Mouse (Mus musculus): ENCODE measurements around the gene 4930590J08Rik. TPM values are rescaled to one million over a fixed set of nuclear protein-coding genes. Genes with fewer than 3 reads are reported as not detected.
"Not testable (repeated sequence)": the region's sequence is repeated elsewhere in the genome, so short reads cannot be mapped to it uniquely, and the experiment has no call there.

The 4930590J08Rik gene
- polyA plus RNA-seq, 1 experiment from 2014 or later = 0.25 TPM

DNA sequence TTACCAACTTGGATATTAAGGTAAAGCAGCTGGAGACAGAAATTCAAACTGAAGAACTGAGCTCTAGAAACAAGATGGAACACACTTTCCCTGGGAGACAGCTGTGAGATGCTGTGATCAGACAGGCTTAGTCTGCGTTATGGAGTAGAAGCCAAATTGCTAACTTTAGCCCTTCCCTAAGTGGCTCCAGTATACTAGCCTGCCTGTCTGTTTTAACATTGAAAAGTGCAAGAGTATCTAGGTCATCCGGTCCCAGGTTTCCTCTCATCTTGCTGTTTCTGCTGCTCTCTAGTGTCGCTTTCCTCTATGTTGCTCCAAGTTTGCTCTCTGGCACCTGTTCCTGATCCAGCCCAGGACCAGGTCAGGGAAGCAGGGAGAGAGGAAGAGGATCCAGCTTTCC lies 5.8 kb upstream of the 4930590J08Rik start:
- Histone ChIP-seq H3K27me3 (no peaks in the 10 kb centered on the region), H3K4me3 (replicated peaks) (no peak overlapping the region), H3K4me2 (no peak overlapping the region), H3K9me3 (replicated peaks) (no peaks in the 10 kb centered on the region), H3K9ac (no peak overlapping the region), H3K27ac (no peak overlapping the region), H3K4me1 (no peaks in the 10 kb centered on the region), H3K36me3 (peaks cover 94% of the 10 kb centered on the region)
- WGBS = 94% methylated on average over 3 of the region's 3 CpGs
- ATAC-seq (replicated peaks; ENCODE audit: low FRiP score) = no peak

DNA sequence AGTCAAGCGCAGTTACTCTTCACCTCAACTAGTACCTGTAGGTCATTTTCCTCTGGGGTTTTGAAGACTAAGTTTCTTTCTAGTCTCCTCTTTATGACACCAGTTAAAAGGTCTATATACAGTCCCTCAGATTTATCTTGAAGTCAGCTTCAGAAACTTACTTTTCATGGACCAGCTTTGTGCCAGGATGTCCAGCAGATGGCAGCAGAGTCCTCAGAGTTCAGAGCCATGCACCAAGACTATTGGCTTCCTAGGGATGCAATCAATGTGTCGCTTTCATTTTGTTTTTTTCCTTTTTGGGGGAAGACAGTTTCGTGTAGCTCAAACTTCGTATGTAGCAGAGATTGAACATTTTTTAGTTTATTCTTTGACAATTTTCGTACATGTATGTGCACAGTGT lies 1.1 kb upstream of the 4930590J08Rik start:
- 0 out of 2 replicates have a peak, but pooled peaks have one; percentile 22 for ATAC-seq (replicated peaks; ENCODE audit: low FRiP score)
- Histone ChIP-seq H3K36me3 (peaks cover 57% of the 10 kb centered on the region), H3K4me1 (no peaks in the 10 kb centered on the region), H3K9me3 (replicated peaks) (no peaks in the 10 kb centered on the region), H3K4me3 (replicated peaks) (no peak overlapping the region), H3K27ac (no peak overlapping the region), H3K9ac (no peak overlapping the region), H3K27me3 (no peaks in the 10 kb centered on the region), H3K4me2 (no peak overlapping the region)
- 32% methylated on average over 5 of the region's 5 CpGs for WGBS

DNA sequence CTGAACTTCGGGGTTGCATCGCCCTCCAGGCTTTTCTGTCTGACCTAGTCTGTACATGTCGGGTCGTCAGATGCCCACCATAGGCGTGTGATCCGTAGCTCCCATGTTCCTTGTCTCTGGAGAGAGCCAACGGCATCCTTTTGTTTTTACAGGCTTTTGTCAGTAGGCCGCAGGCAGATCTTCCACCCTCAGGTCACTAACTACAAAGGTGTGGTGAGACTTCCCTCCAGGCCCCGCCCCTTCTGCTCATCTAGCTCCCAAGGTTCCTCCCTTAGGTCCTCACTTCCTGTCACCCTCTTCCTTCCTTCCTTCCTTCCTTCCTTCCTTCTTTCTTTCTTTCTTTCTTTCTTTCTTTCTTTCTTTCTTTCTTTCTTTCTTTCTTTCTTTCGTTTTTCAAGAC lies 11.4 kb downstream of the 4930590J08Rik start:
- no peaks in the 10 kb centered on the region for H3K36me3 ChIP-seq
- no peak for ATAC-seq (replicated peaks; ENCODE audit: low FRiP score)
- no peak overlapping the region for H3K27ac ChIP-seq
- no peaks in the 10 kb centered on the region for H3K27me3 ChIP-seq
- no peak overlapping the region for H3K4me2 ChIP-seq
- no peaks in the 10 kb centered on the region for H3K4me1 ChIP-seq
- 88% methylated on average over 10 of the region's 10 CpGs for WGBS
- no peak overlapping the region for H3K9ac ChIP-seq
- no peaks in the 10 kb centered on the region for H3K9me3 ChIP-seq (replicated peaks)
- no peak overlapping the region for H3K4me3 ChIP-seq (replicated peaks)

DNA sequence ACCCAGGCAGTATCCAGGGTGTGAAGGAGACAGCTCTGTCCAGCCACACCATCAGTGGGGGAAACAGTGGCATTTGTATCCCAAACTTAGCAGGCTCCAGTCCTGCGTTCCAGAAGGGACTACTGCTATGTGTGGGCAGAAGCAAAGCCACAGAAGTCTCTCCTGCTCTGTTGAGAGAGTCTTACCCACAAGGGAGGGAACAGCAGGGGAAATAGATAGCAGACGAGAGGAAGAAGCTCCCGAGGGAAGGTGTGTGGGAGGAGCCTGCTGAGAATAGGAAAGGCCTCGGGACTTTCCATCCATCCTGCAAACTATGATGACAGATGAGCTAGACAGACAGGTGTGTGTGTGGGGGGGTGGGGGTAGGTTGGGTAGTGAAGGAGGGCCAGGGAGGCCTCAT lies 14.7 kb downstream of the 4930590J08Rik start:
- H3K27me3 ChIP-seq = no peaks in the 10 kb centered on the region
- H3K9ac ChIP-seq = no peak overlapping the region
- H3K4me1 ChIP-seq = no peaks in the 10 kb centered on the region; the same call in 1 of the 2 replicates
- H3K4me2 ChIP-seq = no peak overlapping the region
- H3K4me3 ChIP-seq (replicated peaks) = no peak overlapping the region
- ATAC-seq (replicated peaks; ENCODE audit: low FRiP score) = no peak
- H3K36me3 ChIP-seq = no peaks in the 10 kb centered on the region
- no peaks in the 10 kb centered on the region for H3K9me3 ChIP-seq (replicated peaks)
- 26% methylated on average over 4 of the region's 4 CpGs for WGBS
- H3K27ac ChIP-seq = no peak overlapping the region

DNA sequence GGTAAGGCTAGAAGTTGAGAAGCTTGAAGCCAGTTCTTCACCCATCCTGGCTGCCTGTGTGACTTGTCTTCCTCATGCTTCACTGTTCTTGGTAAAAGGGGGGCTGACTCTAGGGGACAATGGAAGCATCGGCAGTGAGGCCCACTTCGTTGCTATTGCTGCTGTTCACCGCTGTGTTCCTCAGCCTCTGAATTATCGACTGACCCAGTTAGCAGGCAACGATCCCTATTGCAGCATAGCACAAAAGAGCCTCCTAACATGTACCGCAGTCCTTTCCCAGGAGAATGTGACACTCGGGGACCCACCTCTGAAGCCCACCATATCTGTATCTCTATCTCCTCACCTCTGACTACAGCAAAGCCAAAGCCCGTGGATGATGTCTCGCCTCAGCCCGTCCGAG lies 15.1 kb downstream of the 4930590J08Rik start:
- H3K9me3 ChIP-seq (replicated peaks) = no peaks in the 10 kb centered on the region
- H3K27me3 ChIP-seq = no peaks in the 10 kb centered on the region
- H3K9ac ChIP-seq = no peak overlapping the region
- no peak overlapping the region for H3K4me2 ChIP-seq
- 84% methylated on average over 11 of the region's 11 CpGs for WGBS
- no peaks in the 10 kb centered on the region; the same call in 1 of the 2 replicates for H3K4me1 ChIP-seq
- no peaks in the 10 kb centered on the region for H3K36me3 ChIP-seq
- no peak for ATAC-seq (replicated peaks; ENCODE audit: low FRiP score)
- no peak overlapping the region for H3K27ac ChIP-seq
- no peak overlapping the region for H3K4me3 ChIP-seq (replicated peaks)

DNA sequence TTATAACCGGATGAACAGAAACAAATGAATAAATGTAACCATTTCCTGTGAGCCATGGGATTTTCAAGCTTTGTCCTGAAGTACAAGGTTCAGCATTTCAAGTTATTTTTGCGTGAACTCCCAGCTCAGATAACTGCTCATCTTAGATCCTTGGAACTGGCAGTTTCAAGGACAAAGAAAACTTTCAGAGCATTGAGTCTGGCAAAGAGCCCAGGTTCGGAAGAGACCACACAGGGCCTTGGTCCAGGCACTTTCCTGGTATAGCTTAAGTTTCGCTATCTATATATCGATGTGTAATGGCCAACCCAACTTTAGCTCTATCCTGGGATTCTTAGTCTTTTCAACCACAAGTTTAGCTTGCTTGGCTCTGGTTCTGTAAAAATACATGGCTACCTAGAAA lies 28.6 kb downstream of the 4930590J08Rik start:
- H3K4me2 ChIP-seq = no peak overlapping the region
- no peaks in the 10 kb centered on the region for H3K27me3 ChIP-seq
- H3K27ac ChIP-seq = 0 out of 2 replicates have a peak overlapping the region, but pooled peaks have one; percentile 34
- no peak overlapping the region for H3K4me3 ChIP-seq (replicated peaks)
- no peak overlapping the region for H3K9ac ChIP-seq
- H3K4me1 ChIP-seq = no peaks in the 10 kb centered on the region
- no peak for ATAC-seq (replicated peaks; ENCODE audit: low FRiP score)
- H3K36me3 ChIP-seq = no peaks in the 10 kb centered on the region
- 74% methylated on average over 5 of the region's 5 CpGs for WGBS
- no peaks in the 10 kb centered on the region for H3K9me3 ChIP-seq (replicated peaks)

DNA sequence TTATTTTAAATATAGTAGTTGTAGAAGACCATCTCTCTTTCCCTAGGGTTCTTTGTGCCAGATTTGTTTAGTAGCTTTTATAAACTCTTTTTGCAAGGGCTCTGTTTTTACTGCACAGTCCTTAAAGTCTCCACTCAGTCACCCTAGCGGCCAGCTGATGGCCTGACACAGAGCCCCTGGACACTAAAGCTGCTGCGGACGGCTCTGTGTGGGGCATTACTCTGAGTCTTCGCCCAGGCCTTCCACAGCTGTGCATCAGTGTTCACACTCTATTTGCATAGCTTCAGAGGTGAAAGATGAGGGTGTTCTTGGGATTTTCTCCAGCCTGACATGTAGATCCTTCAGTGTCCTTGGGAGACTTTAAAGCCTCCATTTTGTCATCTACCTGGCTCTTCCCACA lies 35.9 kb downstream of the 4930590J08Rik start:
- ATAC-seq (replicated peaks; ENCODE audit: low FRiP score) = no peak
- WGBS = 37% methylated on average over 4 of the region's 4 CpGs
- H3K4me3 ChIP-seq (replicated peaks) = no peak overlapping the region

DNA sequence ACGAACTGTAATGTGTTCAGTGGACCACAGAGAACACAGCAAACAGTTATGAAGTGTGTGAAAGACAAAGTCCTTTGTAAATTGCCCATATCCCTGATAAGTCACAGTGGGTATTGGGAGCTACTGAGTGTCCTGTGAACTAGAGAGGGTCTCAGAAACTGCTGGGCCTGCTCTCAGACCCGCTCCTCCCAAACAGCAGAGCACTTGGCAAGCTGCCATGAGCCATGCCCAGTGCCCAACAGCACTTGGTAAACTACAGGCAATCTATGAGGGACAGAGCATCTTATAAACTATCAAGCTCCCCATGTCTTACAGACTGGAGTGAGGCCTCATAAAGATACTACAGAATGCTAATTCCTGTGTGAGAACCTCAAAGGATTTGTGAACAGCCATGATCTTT lies 45.8 kb downstream of the 4930590J08Rik start:
- H3K36me3 ChIP-seq = no peaks in the 10 kb centered on the region
- ATAC-seq (replicated peaks; ENCODE audit: low FRiP score) = no peak
- 52% methylated on average over 2 of the region's 2 CpGs for WGBS

More for the DNA sequence above, 35.9 kb downstream of the 4930590J08Rik start:
- Histone ChIP-seq H3K9ac (no peak overlapping the region), H3K9me3 (replicated peaks) (no peaks in the 10 kb centered on the region), H3K27ac (no peak overlapping the region), H3K27me3 (no peaks in the 10 kb centered on the region), H3K36me3 (no peaks in the 10 kb centered on the region), H3K4me1 (peaks cover 14% of the 10 kb centered on the region), H3K4me2 (no peak overlapping the region)

DNA sequence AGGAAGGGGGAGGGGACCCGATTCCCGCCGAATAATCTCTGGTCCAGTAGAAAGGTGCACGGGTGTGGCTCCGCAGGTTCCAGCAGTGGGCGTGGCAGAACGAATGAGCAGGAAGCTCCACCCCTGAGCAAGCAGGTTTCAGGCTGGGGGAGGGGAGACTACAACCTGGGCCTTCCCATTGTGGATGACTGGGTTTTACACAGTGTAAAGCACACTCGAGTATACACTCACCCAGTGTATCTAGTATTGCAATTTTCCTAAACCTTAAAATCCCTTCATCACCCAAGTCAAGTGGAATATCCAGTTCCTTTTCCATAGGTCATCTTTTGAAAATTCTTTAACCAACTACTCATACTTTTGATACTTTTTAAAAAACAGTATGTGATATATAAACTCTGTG lies 55.4 kb downstream of the 4930590J08Rik start:
- WGBS = 25% methylated on average over 1 of the region's 8 CpGs
- ATAC-seq (replicated peaks; ENCODE audit: low FRiP score) = not testable (repeated sequence)

More for the DNA sequence above, 45.8 kb downstream of the 4930590J08Rik start:
- H3K9ac ChIP-seq = no peak overlapping the region
- no peak overlapping the region for H3K27ac ChIP-seq
- no peaks in the 10 kb centered on the region for H3K27me3 ChIP-seq
- no peak overlapping the region for H3K4me2 ChIP-seq
- no peak overlapping the region for H3K4me3 ChIP-seq (replicated peaks)
- H3K4me1 ChIP-seq = peaks cover 7% of the 10 kb centered on the region
- no peaks in the 10 kb centered on the region for H3K9me3 ChIP-seq (replicated peaks)

DNA sequence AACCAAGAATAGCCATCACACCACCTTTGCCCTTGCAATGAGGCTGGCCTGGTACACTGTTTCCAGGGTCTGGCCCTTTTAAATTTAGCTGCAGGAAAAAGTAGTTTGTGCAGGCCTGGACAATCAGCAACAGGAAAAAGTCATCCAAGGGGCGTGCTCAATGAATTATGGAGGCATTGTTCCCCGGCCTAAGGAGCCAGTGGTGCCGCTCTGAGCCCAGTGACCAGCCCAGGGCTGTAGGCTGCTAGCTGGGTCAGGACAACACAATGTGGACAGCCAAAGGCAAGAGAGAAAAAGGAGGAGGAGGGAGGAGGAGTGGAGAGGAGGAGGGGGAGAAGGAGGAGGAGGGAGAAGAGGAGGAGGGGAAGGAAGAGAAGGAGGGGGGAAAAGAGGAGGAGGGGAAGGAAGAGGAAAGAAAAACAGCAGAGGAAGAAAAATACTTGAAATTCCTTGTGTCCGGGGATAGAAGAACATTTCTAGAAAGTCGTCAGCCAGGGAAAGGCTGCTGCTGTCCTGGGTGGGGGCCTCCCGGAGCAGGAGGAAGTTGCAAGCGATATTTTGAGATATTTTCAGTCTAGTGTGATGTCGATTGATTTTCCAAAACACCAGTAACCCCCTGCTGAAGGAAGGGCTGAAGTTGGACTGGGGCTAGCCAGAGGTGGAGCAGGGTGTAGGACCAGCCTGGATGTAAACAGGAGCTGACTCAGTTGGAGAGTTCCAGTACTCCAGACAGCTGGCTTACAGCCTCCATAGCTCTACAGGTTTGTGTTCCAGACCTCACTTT lies 57.6 kb downstream of the 4930590J08Rik start:
- Histone ChIP-seq H3K9me3 (replicated peaks) (no peaks in the 10 kb centered on the region), H3K27ac (peak overlapping the region; percentile 91), H3K27me3 (peaks cover 17% of the 10 kb centered on the region; the same call in 1 of the 2 replicates), H3K4me3 (replicated peaks) (no peak overlapping the region; the same call in 1 of the 2 replicates), H3K36me3 (no peaks in the 10 kb centered on the region), H3K9ac (no peak overlapping the region), H3K4me1 (peaks cover 52% of the 10 kb centered on the region), H3K4me2 (peak overlapping the region; percentile 42)
- 24% methylated on average over 8 of the region's 8 CpGs for WGBS
- peak; percentile 79 for ATAC-seq (replicated peaks; ENCODE audit: low FRiP score)

More for the DNA sequence above, 55.4 kb downstream of the 4930590J08Rik start:
- not testable (repeated sequence) for H3K4me2 ChIP-seq; H3K36me3 ChIP-seq; H3K27ac ChIP-seq; H3K9ac ChIP-seq; H3K9me3 ChIP-seq (replicated peaks); H3K4me3 ChIP-seq (replicated peaks)
- H3K4me1 ChIP-seq = peaks cover 38% of the 10 kb centered on the region
- H3K27me3 ChIP-seq = peaks cover 14% of the 10 kb centered on the region; the same call in 1 of the 2 replicates

DNA sequence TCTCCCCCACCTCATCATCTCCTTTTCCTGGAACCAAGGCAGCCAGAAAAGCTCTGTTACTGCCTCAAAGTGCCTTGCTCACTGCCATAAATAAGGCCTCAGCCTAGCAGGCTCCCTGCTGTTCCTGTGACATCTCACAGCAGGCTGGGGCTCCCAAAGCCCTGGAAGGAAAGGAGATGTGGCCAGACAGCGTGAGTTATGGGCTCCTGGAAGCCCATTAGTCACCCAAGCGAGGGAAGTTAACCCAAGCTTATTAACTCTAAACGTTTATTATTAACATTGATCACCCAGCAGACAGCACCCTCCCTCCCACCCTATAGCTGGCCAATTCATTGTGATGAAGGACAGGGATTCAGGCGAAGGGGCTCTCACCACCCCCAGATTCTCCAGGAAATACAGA lies 60.8 kb downstream of the 4930590J08Rik start:
- Histone ChIP-seq H3K4me3 (replicated peaks) (no peak overlapping the region), H3K27me3 (peaks cover 21% of the 10 kb centered on the region; the same call in 1 of the 2 replicates), H3K36me3 (no peaks in the 10 kb centered on the region), H3K4me1 (peaks cover 80% of the 10 kb centered on the region), H3K27ac (peak overlapping the region; percentile 67), H3K9me3 (replicated peaks) (no peaks in the 10 kb centered on the region), H3K4me2 (no peak overlapping the region), H3K9ac (no peak overlapping the region)
- WGBS = 6% methylated on average over 4 of the region's 4 CpGs
- ATAC-seq (replicated peaks; ENCODE audit: low FRiP score) = peak; percentile 63

DNA sequence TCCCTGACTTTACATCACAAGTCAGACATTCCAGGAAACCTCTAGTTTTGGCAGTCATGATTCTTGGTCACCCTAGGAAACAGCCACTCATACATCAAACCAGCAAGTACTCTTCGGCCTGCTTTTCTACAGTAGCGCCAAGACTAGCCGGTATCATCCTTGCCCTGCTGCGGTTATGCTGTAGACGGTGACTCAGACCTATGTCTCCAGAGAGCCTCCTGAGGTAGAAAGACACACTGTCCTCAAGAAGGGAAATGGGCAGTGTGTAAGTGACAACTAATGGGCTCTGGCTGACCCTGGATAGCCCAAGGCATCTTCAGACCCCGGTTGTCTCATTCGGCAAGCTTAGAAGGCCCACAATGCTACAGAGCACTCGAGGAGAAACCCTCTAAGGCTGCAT lies 62.5 kb downstream of the 4930590J08Rik start:
- Histone ChIP-seq H3K4me1 (peaks cover 74% of the 10 kb centered on the region), H3K36me3 (no peaks in the 10 kb centered on the region), H3K9ac (no peak overlapping the region), H3K27ac (no peak overlapping the region), H3K9me3 (replicated peaks) (no peaks in the 10 kb centered on the region), H3K4me3 (replicated peaks) (no peak overlapping the region), H3K4me2 (no peak overlapping the region), H3K27me3 (peaks cover 21% of the 10 kb centered on the region; the same call in 1 of the 2 replicates)
- 79% methylated on average over 8 of the region's 8 CpGs for WGBS
- ATAC-seq (replicated peaks; ENCODE audit: low FRiP score) = no peak

Measured in kidney, embryonic 15.5 days (tissue).